Mouse (Mus musculus): ENCODE results near the gene Klhl33. TPM values are rescaled to one million over a fixed set of nuclear protein-coding genes. Genes with fewer than 3 reads are reported as not detected.

Klhl33 gene
- polyA plus RNA-seq, 1 experiment from 2014 or later = 0.24 TPM

- H3K27me3 ChIP-seq (ENCODE audit: insufficient read depth, low read length) = no peaks in the 10 kb centered on the region
- no peak for TF ChIP-seq CTCF (IDR thresholded peaks at IDR 0.05; ENCODE audit: low read depth)
- ATAC-seq (replicated peaks; ENCODE audit: low FRiP score, low read depth) (no peak; the same call in 1 of the 2 replicates), DNase-seq (ENCODE audit: low spot score) (no peak)
- H3K9ac ChIP-seq (ENCODE audit: low read depth, low read length) = no peak overlapping the region
- H3K4me2 ChIP-seq (ENCODE audit: low read length) = no peak overlapping the region
- whole genome bisulfite sequencing = 82% methylated on average over 22 of the region's 22 CpGs
- H3K4me3 ChIP-seq (replicated peaks; ENCODE audit: low read depth, low read length) = no peak overlapping the region
- no peak overlapping the region for H3K27ac ChIP-seq
- H3K36me3 ChIP-seq (ENCODE audit: insufficient read depth, low read length) = no peaks in the 10 kb centered on the region
- no peaks in the 10 kb centered on the region for H3K4me1 ChIP-seq (replicated peaks; ENCODE audit: insufficient read depth, low read length)
- H3K9me3 ChIP-seq (replicated peaks; ENCODE audit: low read length) = no peaks in the 10 kb centered on the region
These were observed 4.5 kb downstream of the Klhl33 start for GRCm38 (mm10) chr14:50892541-50893459.

GRCm38 (mm10) chr14:50892091-50892490 is 5.2 kb downstream of the Klhl33 start:
- no peaks in the 10 kb centered on the region for H3K4me1 ChIP-seq (replicated peaks; ENCODE audit: insufficient read depth, low read length)

GRCm38 (mm10) chr14:50891621-50892020 is 5.7 kb downstream of the Klhl33 start:
- no peaks in the 10 kb centered on the region for H3K27me3 ChIP-seq (ENCODE audit: insufficient read depth, low read length)
- H3K4me2 ChIP-seq (ENCODE audit: low read length) = no peak overlapping the region
- no peak overlapping the region for H3K4me3 ChIP-seq (replicated peaks; ENCODE audit: low read depth, low read length)
- no peak overlapping the region for H3K27ac ChIP-seq
- 91% methylated on average over 8 of the region's 8 CpGs for WGBS
- H3K9ac ChIP-seq (ENCODE audit: low read depth, low read length) = no peak overlapping the region
- H3K9me3 ChIP-seq (replicated peaks; ENCODE audit: low read length) = no peaks in the 10 kb centered on the region
- TF ChIP-seq CTCF (IDR thresholded peaks at IDR 0.05; ENCODE audit: low read depth) = no peak
- H3K4me1 ChIP-seq (replicated peaks; ENCODE audit: insufficient read depth, low read length) = no peaks in the 10 kb centered on the region
- DNase-seq (ENCODE audit: low spot score) (no peak), ATAC-seq (replicated peaks; ENCODE audit: low FRiP score, low read depth) (no peak)
- no peaks in the 10 kb centered on the region for H3K36me3 ChIP-seq (ENCODE audit: insufficient read depth, low read length)

More at GRCm38 (mm10) chr14:50892091-50892490, 5.2 kb downstream of the Klhl33 start:
- no peak for DNase-seq (ENCODE audit: low spot score)
- H3K9me3 ChIP-seq (replicated peaks; ENCODE audit: low read length) = no peaks in the 10 kb centered on the region
- H3K4me2 ChIP-seq (ENCODE audit: low read length) = no peak overlapping the region
- no peaks in the 10 kb centered on the region for H3K36me3 ChIP-seq (ENCODE audit: insufficient read depth, low read length)
- no peak for TF ChIP-seq CTCF (IDR thresholded peaks at IDR 0.05; ENCODE audit: low read depth)
- no peaks in the 10 kb centered on the region for H3K27me3 ChIP-seq (ENCODE audit: insufficient read depth, low read length)
- no peak overlapping the region for H3K27ac ChIP-seq
- H3K4me3 ChIP-seq (replicated peaks; ENCODE audit: low read depth, low read length) = no peak overlapping the region
- no peak overlapping the region for H3K9ac ChIP-seq (ENCODE audit: low read depth, low read length)
- WGBS = 77% methylated on average over 7 of the region's 7 CpGs
- ATAC-seq (replicated peaks; ENCODE audit: low FRiP score, low read depth) = no peak

- no peak for TF ChIP-seq CTCF (IDR thresholded peaks at IDR 0.05; ENCODE audit: low read depth)
- DNase-seq (ENCODE audit: low spot score) (no peak), ATAC-seq (replicated peaks; ENCODE audit: low FRiP score, low read depth) (no peak)
- no peak overlapping the region for H3K4me3 ChIP-seq (replicated peaks; ENCODE audit: low read depth, low read length)
- H3K4me2 ChIP-seq (ENCODE audit: low read length) = no peak overlapping the region
- H3K9me3 ChIP-seq (replicated peaks; ENCODE audit: low read length) = no peaks in the 10 kb centered on the region
- 84% methylated on average over 6 of the region's 6 CpGs for WGBS
- H3K27me3 ChIP-seq (ENCODE audit: insufficient read depth, low read length) = no peaks in the 10 kb centered on the region
- H3K9ac ChIP-seq (ENCODE audit: low read depth, low read length) = no peak overlapping the region
- H3K4me1 ChIP-seq (replicated peaks; ENCODE audit: insufficient read depth, low read length) = no peaks in the 10 kb centered on the region
- no peak overlapping the region for H3K27ac ChIP-seq
- H3K36me3 ChIP-seq (ENCODE audit: insufficient read depth, low read length) = no peaks in the 10 kb centered on the region
These were observed 20.9 kb downstream of the Klhl33 start for GRCm38 (mm10) chr14:50876236-50876950.

DNA sequence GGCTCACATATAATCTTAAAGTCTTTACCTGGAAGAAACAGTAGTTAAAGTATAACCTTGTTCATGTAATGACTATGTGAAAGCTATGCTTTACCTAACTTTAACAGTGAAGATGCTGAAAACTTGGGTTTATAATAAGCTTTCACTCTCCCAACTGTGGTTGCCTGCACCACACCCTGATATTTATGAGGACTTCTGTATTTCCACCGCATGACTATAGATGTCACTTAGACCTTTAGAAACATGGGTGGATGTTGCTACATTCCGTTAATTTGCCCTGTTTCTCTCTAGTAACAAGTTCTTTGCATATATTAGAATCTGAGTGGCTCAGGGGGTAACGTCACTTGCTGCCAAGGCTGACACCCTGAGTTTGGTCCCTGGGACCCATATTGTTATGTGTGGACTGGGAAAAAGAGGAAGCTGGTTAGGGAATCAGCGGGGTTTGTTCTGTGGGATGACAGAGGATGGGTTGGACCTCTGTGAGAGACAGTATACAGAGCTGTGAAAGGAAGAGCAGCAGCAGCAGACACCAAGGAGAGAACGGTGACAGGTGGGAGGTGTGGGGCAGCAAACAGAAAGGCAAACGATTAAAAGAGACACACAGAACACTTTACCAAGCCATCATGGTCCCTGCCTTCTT is 21.6 kb downstream of the Klhl33 start:
- no peak for DNase-seq (ENCODE audit: low spot score)

GRCm38 (mm10) chr14:50875175-50875574 is 22.1 kb downstream of the Klhl33 start:
- ATAC-seq (replicated peaks; ENCODE audit: low FRiP score, low read depth) = no peak
- no peaks in the 10 kb centered on the region for H3K9me3 ChIP-seq (replicated peaks; ENCODE audit: low read length)
- no peak for TF ChIP-seq CTCF (IDR thresholded peaks at IDR 0.05; ENCODE audit: low read depth)
- no peaks in the 10 kb centered on the region for H3K36me3 ChIP-seq (ENCODE audit: insufficient read depth, low read length)
- H3K4me1 ChIP-seq (replicated peaks; ENCODE audit: insufficient read depth, low read length) = no peaks in the 10 kb centered on the region
- H3K27me3 ChIP-seq (ENCODE audit: insufficient read depth, low read length) = no peaks in the 10 kb centered on the region
- DNase-seq (ENCODE audit: low spot score) = no peak
- no peak overlapping the region for H3K4me2 ChIP-seq (ENCODE audit: low read length)
- no peak overlapping the region for H3K27ac ChIP-seq
- WGBS = 79% methylated on average over 3 of the region's 3 CpGs
- no peak overlapping the region for H3K9ac ChIP-seq (ENCODE audit: low read depth, low read length)
- no peak overlapping the region for H3K4me3 ChIP-seq (replicated peaks; ENCODE audit: low read depth, low read length)

More for the DNA sequence above, 21.6 kb downstream of the Klhl33 start:
- WGBS = 72% methylated on average over 6 of the region's 6 CpGs
- Histone ChIP-seq H3K9ac (ENCODE audit: low read depth, low read length) (no peak overlapping the region), H3K9me3 (replicated peaks; ENCODE audit: low read length) (no peaks in the 10 kb centered on the region), H3K4me2 (ENCODE audit: low read length) (no peak overlapping the region), H3K36me3 (ENCODE audit: insufficient read depth, low read length) (no peaks in the 10 kb centered on the region), H3K27ac (no peak overlapping the region), H3K4me3 (replicated peaks; ENCODE audit: low read depth, low read length) (no peak overlapping the region), H3K27me3 (ENCODE audit: insufficient read depth, low read length) (no peaks in the 10 kb centered on the region), H3K4me1 (replicated peaks; ENCODE audit: insufficient read depth, low read length) (no peaks in the 10 kb centered on the region)
- no peak for ATAC-seq (replicated peaks; ENCODE audit: low FRiP score, low read depth)
- no peak for TF ChIP-seq CTCF (IDR thresholded peaks at IDR 0.05; ENCODE audit: low read depth)
